Mouse (Mus musculus) kidney, adult 18-20 months (tissue): ENCODE data around the gene Cdh6.

ENCODE experiments used
- DNase-seq: peaks from one replicate; pipeline ENCODE4 v3.0.0; 2021

The Cdh6 gene

DNA sequence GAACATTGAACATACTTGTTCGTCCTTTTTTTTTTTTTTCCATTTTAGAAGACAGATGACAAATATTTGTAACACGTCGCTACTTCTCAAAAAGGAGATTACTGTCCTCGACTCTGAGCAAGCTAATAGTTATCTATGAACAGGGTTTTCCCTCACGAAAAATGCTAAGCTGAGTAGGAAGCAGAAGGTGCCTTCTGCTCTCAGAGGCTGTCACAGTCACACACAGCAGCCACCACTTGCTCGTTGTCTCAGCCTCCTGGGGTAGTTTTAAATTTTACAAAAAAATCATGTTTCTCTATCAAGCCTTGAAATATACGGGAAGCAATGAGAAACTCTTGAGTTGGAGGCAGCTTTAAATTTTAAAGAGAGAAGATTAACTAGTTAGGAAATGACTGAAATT is 125.6 kb downstream of the Cdh6 start:
- DNase-seq = no peak

DNA sequence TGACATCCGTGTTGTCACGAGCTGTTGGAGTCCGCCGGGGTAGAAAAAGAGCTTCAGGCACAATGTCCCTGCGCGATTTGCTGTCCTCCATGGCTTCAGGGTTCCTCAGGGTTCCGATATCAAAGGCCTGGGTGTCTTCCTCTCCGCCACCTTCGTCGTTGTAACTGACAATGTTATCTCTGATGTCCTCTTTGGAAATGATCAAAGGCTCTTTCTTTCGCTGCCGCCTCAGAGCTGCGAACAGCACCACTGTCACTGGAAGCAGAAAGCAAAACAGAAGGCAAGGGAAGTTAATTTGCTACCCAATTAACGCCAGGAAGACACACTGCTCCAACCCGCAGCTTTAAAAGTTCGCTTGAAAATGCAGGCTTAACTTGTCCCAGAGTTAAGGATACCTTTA is 139.0 kb downstream of the Cdh6 start:
- DNase-seq = no peak

DNA sequence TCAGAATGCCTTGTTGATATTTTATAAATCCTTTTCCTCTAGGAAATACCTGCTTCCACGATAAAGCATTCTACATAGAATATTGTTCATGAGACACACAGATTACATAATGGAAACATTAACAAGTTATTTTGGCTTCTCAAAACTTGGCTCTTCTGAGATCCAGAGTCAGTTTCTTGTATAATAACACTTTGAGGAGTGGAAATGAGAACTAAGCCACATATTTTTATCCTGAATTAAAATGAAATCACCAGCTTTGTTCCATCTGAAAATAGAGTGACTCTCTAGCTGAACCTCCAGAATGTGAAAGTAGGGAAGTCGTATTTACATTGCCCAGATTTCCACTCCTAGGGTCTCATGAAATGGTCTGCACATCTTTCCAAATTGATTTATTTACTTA is 142.8 kb downstream of the Cdh6 start:
- DNase-seq = no peak

DNA sequence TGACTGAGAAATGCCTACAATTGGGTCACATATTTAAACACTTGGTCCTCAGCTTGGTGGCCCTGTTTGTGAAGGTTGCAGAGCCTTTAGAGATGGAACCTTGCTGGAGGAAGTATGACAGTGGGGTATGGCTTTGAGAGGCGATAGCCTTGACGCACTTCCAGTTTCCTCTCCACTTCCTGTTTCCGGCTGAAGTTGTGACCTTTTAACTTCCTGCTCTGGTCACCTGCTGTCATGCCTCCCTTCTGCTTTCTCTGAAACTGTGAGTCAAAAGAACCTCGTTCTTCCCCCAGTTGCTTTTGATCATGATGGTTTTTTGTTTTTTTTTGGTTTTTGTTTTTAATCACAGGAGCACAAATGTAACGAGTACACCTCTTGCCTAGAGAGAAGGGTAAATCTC is 146.0 kb downstream of the Cdh6 start:
- DNase-seq = no peak

DNA sequence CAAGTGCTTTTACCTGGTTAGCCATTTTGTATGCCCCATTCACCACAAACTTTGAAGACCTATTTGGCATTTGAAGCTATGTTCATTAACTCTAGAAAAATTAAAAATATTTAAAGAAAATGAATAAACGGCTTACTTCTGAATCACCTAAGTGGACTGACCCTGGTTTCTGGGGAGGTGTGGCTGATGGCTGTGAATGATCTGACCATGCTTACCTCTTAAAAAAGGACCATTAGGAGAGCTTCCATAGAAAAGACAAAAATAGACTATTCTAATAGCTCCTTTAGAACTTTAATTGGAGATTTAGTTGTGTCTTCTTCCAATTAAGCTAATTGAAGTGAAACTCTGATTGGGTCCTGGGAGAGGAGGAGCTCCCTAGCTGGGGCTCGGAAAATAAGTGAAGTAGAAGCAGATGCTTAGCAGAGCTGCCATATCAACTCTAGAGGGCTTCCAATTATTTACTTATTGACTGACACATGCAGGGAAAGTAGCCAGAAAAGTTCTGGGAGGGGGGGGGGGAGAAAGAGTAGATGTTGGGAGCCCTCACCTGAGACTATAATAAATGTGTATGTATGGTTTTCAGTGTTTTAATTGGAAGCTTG is 156.6 kb downstream of the Cdh6 start:
- DNase-seq = no peak

DNA sequence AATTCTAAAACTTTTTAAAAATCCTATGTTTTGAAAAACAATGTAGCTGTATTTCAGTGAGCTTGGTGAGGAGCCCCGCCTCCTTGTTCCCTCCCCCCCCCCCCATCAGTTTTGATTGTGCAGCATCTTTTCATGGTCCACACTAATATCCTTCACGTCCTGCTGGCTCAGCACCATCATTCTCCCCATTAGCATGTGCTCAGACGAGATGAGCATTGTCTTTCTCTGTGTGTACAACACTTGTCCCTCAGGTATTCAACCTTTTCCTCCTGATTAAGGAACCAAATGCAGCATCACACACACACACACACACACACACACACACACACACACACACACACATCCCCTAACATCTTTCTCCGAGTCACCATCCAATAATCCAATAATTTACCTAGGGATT is 164.7 kb downstream of the Cdh6 start:
- no peak for DNase-seq

DNA sequence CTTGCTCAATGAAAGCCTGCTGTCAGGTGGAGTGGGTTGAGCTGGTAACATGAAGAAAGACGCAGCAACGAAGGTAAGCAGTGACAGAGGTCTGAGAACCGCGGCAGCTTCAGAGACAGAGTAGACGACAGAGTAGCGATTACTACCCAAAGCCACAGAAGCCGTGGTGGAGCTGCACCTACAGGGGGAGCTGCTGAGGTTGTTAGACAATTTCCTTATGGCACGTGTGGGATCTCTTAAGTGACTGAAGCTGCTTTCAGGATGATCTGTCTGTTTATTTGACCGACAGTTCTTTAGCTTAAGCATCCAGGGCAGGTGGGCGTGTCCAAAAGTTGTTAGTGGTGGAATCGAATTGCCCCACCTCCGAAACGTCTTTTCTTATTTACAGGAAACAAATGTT is 167.5 kb downstream of the Cdh6 start:
- no peak for DNase-seq

DNA sequence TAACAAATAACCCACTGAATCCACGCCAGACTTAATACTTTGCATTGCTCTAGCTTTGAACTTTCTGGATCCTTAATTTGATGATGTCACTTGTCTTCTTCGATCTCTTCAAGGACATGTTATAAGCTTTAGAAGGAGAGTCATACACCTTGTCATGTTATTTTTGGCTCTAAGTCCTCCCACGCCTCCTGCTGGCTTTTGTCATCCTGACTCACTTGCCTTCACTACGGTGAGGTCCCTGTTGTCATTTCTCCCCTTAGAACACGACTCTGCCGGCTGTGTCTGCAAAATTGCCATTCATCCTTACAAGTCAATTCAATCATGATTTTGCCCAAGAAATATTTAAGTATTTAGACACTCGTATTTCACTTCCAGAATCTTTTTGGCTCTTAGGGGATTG is 171.9 kb downstream of the Cdh6 start:
- no peak for DNase-seq

DNA sequence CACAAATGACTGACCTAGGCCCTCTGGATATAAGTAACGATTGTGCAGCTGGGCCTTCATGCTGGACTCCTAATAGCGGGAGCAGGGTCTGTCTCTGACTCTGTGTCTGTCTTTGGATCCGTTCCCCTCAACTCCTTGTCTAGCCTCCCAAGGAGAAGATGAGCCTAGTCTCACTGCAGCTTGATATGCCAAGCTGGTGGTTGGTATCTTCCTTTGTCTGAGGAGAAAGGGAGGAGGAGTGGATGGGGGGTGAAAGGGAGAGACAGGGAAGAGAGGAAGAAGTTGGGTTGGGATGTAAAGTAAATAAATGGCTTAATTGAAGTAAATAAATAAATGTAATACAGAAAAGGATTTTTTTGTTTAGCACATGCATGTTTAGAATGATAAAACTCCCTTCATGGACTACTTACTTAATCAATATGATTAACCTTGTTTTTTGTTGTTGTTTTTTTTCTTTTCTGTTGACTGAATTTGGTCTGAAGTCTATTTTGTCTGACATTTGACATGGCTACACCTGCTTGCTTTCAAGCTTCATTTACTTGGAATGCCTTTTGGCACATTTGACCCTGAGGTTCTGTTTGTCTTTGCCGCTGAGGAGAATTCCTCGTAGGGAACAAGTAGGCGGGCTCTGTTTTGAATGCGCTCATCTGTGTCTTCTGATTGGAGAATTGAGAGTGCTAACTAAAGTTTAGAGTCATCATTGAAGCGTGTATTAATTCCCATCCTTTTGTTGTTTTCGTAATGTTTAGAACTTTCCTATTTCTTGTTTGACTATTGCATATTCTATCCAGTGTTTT is 178.7 kb downstream of the Cdh6 start:
- DNase-seq = no peak
